Mouse (Mus musculus): ENCODE measurements around the gene Dqx1. TPM values are rescaled to one million over a fixed set of nuclear protein-coding genes. Genes with fewer than 3 reads are reported as not detected.

Dqx1 gene
- total and polyA plus RNA-seq, 2 experiments from 2014 or later = 0.05 to 0.13 TPM

GRCm38 (mm10) chr6:83043561-83043960 lies 14.1 kb upstream of the Dqx1 start:
- no peak for ATAC-seq
- Histone ChIP-seq H3K27me3 (ENCODE audit: insufficient read depth, low read length) (no peaks in the 10 kb centered on the region), H3K9ac (no peak overlapping the region), H3K27ac (ENCODE audit: low read depth, low read length) (no peak overlapping the region), H3K4me2 (ENCODE audit: low read depth) (no peak overlapping the region), H3K4me1 (ENCODE audit: insufficient read depth) (peaks cover 2% of the 10 kb centered on the region; the same call in 1 of the 2 replicates), H3K9me3 (ENCODE audit: low read length) (no peaks in the 10 kb centered on the region), H3K4me3 (ENCODE audit: low read depth, low read length) (no peak overlapping the region), H3K36me3 (ENCODE audit: insufficient read depth) (no peaks in the 10 kb centered on the region)
- DNase-seq = no peak
- no peak for TF ChIP-seq CTCF (IDR thresholded peaks at IDR 0.05; ENCODE audit: low read depth)
- 72% methylated on average over 6 of the region's 6 CpGs for WGBS

DNA sequence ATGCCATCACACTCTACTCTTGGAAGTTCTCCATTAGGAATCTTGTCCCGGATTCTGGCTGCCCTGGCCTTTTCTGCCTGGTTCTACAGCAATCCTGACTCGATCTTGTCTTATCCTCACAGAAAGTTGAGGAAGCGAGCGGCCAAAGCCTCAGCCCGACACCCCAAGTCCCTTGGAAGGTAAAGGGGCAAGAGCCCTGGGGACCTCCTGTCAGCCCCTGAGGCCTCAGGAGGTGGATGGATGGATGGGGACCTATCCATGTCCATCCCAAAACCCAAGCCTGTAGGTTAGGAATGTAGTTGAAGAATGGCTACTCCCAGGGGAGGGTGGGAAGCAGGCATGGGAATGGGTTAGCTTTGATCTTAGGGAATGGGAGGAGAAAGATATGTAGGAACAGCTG lies 13.7 kb upstream of the Dqx1 start:
- ATAC-seq = no peak
- no peaks in the 10 kb centered on the region for H3K36me3 ChIP-seq (ENCODE audit: insufficient read depth)
- no peak overlapping the region for H3K9ac ChIP-seq

DNA sequence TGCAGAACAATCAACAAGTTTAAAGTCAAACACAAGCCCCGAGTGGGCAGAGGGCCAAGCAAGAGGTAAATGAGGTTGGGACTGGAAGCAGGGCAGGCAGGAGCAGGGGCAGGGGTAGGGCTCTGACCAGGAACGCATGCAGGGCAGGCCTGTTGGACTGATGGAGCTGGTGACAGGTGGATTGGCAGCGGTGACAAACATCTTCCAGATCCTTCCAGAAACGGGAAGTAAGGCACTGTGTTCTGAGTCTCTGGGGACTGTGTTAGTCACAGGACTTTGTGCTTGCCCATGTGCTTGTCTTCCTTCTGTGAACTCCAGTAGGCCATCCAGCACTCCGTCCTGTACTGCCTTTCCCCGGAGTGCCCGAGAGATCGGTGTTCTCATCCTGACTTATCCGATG lies 12.9 kb upstream of the Dqx1 start:
- no peaks in the 10 kb centered on the region for H3K9me3 ChIP-seq (ENCODE audit: low read length)
- H3K4me1 ChIP-seq (ENCODE audit: insufficient read depth) = no peaks in the 10 kb centered on the region
- no peak overlapping the region for H3K4me2 ChIP-seq (ENCODE audit: low read depth)
- DNase-seq (no peak), ATAC-seq (no peak)
- no peak overlapping the region for H3K9ac ChIP-seq
- H3K27ac ChIP-seq (ENCODE audit: low read depth, low read length) = no peak overlapping the region
- no peaks in the 10 kb centered on the region for H3K36me3 ChIP-seq (ENCODE audit: insufficient read depth)
- WGBS = 83% methylated on average over 9 of the region's 9 CpGs
- H3K27me3 ChIP-seq (ENCODE audit: insufficient read depth, low read length) = no peaks in the 10 kb centered on the region
- H3K4me3 ChIP-seq (ENCODE audit: low read depth, low read length) = no peak overlapping the region
- TF ChIP-seq CTCF (IDR thresholded peaks at IDR 0.05; ENCODE audit: low read depth) = no peak

More for the DNA sequence above, 13.7 kb upstream of the Dqx1 start:
- Histone ChIP-seq H3K4me3 (ENCODE audit: low read depth, low read length) (no peak overlapping the region), H3K27ac (ENCODE audit: low read depth, low read length) (no peak overlapping the region), H3K9me3 (ENCODE audit: low read length) (no peaks in the 10 kb centered on the region), H3K27me3 (ENCODE audit: insufficient read depth, low read length) (no peaks in the 10 kb centered on the region), H3K4me2 (ENCODE audit: low read depth) (no peak overlapping the region), H3K4me1 (ENCODE audit: insufficient read depth) (no peaks in the 10 kb centered on the region)
- no peak for TF ChIP-seq CTCF (IDR thresholded peaks at IDR 0.05; ENCODE audit: low read depth)
- no peak for DNase-seq
- whole genome bisulfite sequencing = 86% methylated on average over 5 of the region's 5 CpGs

- no peak for ATAC-seq
- DNase-seq = no peak
- WGBS = 72% methylated on average over 10 of the region's 10 CpGs
- no peaks in the 10 kb centered on the region for H3K27me3 ChIP-seq (ENCODE audit: insufficient read depth, low read length)
- no peak overlapping the region for H3K4me3 ChIP-seq (ENCODE audit: low read depth, low read length)
- H3K4me1 ChIP-seq (ENCODE audit: insufficient read depth) = peaks cover 9% of the 10 kb centered on the region
- no peak overlapping the region for H3K27ac ChIP-seq (ENCODE audit: low read depth, low read length)
- TF ChIP-seq CTCF (IDR thresholded peaks at IDR 0.05; ENCODE audit: low read depth) = no peak
- no peaks in the 10 kb centered on the region for H3K9me3 ChIP-seq (ENCODE audit: low read length)
- no peak overlapping the region for H3K9ac ChIP-seq
- no peaks in the 10 kb centered on the region; the same call in 1 of the 2 replicates for H3K36me3 ChIP-seq (ENCODE audit: insufficient read depth)
- H3K4me2 ChIP-seq (ENCODE audit: low read depth) = no peak overlapping the region
These were observed 8.3 kb upstream of the Dqx1 start for GRCm38 (mm10) chr6:83049367-83049766.

- ATAC-seq (no peak; the same call in 1 of the 2 replicates), DNase-seq (peak; percentile 49)
- Histone ChIP-seq H3K9ac (peak overlapping the region; percentile 93), H3K27me3 (ENCODE audit: insufficient read depth, low read length) (no peaks in the 10 kb centered on the region), H3K4me2 (ENCODE audit: low read depth) (peak overlapping the region; percentile 86), H3K4me3 (ENCODE audit: low read depth, low read length) (peak overlapping the region; percentile 94), H3K27ac (ENCODE audit: low read depth, low read length) (peak overlapping the region; percentile 91), H3K9me3 (ENCODE audit: low read length) (no peaks in the 10 kb centered on the region), H3K36me3 (ENCODE audit: insufficient read depth) (peaks cover 14% of the 10 kb centered on the region), H3K4me1 (ENCODE audit: insufficient read depth) (peaks cover 17% of the 10 kb centered on the region)
- WGBS = 3% methylated on average over 26 of the region's 26 CpGs
- TF ChIP-seq CTCF (IDR thresholded peaks at IDR 0.05; ENCODE audit: low read depth) = no peak
These were observed 4.3 kb upstream of the Dqx1 start for GRCm38 (mm10) chr6:83053136-83053960.

GRCm38 (mm10) chr6:83054074-83054851 lies 3.4 kb upstream of the Dqx1 start, which contains the start of gene Aup1:
Gene Aup1 (plus strand): TSS chr6:83054521.
- peaks cover 17% of the 10 kb centered on the region for H3K4me1 ChIP-seq (ENCODE audit: insufficient read depth)
- H3K27me3 ChIP-seq (ENCODE audit: insufficient read depth, low read length) = no peaks in the 10 kb centered on the region
- no peak for TF ChIP-seq CTCF (IDR thresholded peaks at IDR 0.05; ENCODE audit: low read depth)
- H3K9me3 ChIP-seq (ENCODE audit: low read length) = no peaks in the 10 kb centered on the region
- ATAC-seq (peak; percentile 99), DNase-seq (peak; percentile 99)
- H3K9ac ChIP-seq = peak within 1 kb of the TSS; percentile 93
- peak within 1 kb of the TSS; percentile 86 for H3K4me2 ChIP-seq (ENCODE audit: low read depth)
- peak within 1 kb of the TSS; percentile 91 for H3K27ac ChIP-seq (ENCODE audit: low read depth, low read length)
- peaks cover 14% of the 10 kb centered on the region for H3K36me3 ChIP-seq (ENCODE audit: insufficient read depth)
- under 1% methylated on average over 60 of the region's 64 CpGs for WGBS
- peak within 1 kb of the TSS; percentile 94 for H3K4me3 ChIP-seq (ENCODE audit: low read depth, low read length)
